Mouse (Mus musculus) frontal cortex, postnatal 25 days (tissue): ENCODE results near the gene Gm17190.
"Not testable (repeated sequence)": the region's sequence is repeated elsewhere in the genome, so short reads cannot be mapped to it uniquely, and the experiment has no call there.

Experiments used
- DNase-seq, 2 experiments: peaks; one replicate each; pipeline ENCODE4 v3.0.0; 2022; ENCODE audit warnings: low spot score in 2 of 2

The Gm17190 gene

DNA sequence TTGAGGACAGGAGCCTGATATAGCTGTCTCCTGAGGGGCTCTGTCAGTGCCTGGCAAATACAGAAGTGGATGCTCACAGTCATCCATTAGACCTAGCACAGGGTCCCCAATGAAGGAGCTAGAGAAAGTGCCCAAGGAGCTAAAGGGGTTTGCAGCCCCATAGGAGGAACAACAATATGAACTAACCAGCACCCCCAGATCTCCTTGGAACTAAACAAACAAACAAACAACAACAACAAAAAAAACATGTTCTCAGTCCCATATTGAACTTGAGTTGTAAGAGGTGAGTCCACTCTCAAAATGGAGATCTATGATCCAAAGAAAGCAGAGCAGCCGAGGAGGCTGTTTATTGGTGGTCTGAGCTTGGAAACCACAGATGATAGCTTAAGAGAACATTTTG, at the start of gene Gm17190:
TSS of gene Gm17190 (plus strand) at position 301 of the 400 bp plus-strand sequence.
- not testable (repeated sequence) for DNase-seq

DNA sequence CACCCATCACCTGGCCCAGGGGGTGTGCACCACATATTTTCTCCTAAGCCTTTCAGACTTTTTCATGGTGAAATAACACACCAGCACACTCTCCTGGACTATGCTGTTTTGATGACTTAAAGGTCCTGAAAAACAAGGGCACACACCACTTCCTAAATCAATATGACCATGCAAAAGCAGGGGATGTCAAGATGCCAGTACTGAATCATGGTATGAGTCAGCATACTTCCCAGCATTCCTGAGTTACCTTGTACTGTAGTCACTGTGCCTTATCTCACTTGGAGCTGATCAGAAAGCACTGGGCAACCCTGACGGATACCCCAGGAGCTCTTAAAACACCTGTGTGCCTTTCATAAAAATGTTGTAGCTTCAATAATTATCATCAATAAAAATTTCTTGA, 42.3 kb upstream of the Gm17190 start:
- no peak for DNase-seq

DNA sequence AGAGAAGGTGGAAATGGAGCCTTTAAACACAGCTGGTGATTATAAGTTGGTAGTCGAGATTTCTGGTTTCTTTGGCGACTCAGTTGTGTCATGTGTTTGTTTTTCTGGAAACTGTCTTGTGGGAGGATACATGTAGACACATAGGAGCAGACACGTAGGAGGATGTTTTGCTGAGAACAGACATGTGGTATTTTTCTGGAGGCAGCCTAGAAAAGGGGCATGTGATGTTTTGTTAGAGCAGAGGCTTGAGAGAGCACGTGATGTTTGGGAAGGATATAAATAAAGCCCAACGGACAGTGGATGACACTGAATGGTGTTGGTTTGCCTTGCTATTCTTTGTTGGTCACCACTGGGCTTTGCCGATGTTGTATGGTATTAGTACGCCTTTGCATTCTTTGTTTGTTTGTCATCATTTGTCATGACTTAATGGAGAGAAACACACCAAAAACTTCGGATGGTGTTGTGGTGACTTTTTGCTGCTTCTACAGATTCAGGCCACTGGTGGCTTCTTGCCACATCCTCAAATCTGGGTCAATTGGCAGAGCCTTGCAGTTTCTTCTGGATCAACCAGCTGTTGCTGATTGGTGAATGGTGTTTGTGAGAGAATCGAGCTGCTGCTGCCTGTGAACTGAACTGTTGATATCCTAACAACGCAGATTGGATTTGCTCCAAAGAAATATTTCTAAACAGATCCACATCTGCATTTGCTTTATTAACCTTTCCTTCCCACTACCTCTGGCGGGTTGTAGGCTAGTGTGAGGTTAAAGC, 41.4 kb upstream of the Gm17190 start:
- no peak for DNase-seq

DNA sequence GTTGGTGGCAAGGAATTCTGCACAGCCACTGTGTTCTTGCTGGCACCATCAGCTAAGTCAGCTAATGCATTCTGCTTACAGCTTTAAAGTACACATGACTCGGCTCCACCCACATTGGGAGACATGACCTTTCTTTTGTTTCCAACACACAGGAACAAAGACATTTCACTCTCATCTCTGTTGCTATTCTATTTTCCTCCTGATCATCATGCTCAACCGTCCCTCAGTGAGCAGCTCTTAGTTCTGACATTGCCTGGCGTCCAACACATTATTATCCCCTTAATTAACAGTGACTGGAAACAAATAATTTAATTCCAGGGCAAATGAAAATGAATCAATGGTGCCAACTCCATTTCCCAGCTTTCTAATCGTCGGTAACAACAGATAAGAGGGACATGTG, 36.5 kb upstream of the Gm17190 start:
- no peak for DNase-seq

DNA sequence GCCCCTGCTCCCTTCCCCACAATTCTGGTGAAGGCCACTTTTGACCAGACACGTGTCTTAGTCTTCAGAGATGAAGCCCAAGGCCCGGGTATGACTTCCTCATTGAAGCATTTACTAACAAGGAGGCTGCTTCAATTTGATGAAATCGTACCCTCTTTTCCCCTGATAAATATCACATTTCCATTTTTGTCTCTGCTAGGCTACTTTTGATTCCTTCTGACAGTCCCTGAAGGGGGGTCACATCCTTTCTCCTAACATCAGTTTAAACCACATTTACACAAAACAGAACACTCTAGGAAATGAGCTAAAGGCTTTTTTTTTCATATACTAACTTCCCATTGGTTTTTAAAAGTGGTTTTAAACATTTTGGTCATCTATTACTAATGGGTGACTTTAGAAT, 29.1 kb upstream of the Gm17190 start:
- DNase-seq = no peak

DNA sequence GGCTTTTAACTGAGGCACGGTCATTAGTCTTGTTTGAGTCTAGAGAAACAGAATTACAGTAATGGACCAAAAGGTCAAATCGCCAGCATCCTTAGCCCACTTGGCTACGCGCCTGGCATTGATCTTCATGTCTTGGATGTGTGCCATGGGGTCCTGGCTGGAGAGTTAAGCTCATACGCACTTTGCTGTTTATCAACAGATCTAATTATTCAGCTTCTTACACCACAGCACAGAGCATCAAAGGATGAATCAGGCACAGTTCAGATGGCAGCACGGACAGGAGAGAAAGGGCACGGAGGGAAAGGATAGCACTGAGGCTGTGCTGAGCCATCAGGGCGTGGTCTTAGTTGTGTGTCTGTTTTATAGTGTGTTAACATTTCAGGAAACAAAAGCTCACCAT, 8.3 kb upstream of the Gm17190 start:
- DNase-seq = no peak

DNA sequence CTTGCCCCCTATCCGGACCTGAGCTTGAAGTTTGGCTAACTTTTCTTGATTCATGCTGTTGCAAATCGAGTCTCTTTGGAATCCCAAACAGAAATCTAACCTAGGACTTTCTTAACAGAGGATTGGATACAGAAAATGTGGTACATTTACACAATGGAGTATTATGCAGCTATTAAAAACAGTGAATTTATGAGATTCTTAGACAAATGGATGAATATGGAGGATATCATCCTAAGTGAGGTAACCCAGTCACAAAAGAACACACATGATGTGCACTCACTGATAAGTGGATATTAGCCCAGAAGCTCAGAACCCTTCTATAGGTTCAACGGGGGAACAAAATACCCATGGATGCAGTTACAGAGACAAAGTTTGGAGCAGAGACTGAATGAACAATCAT, 578 bp upstream of the Gm17190 start, which contains the start of gene Gm20075:
TSS of gene Gm20075 (minus strand) at position 101 of the 400 bp plus-strand sequence.
- not testable (repeated sequence) for DNase-seq

DNA sequence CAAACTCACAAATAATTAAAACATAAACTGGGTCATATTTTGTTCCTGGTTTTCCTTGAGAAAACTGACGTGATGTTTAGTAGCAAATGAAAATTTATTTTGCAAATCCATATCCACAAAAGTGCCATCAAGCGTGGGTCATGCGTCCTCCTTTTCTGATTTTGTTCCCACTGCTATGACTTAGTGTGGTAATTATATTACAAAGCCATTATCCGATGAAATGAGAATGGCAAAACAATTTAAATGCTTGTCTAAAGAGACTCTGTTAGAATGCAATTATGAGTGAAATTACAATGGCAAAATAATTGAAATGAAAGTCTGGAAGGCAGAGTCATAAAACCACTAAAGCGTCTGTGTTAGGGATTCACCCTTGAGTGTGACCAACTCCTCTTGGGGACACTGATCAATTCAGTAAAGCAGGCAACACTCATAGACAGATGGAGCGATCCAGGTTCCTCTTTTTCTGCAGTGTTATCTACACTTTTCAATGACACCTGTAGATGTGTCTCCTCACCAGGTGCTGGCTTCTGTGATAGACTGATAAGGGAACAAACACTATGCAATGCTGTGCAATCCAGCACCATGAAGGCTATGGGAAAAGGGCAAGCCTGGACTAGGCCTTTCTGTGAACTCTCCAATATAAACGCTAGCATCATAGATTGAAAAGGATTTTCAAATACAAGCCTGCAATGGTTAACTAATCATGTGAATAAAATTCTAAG, 3.9 kb downstream of the Gm17190 start:
- no peak for DNase-seq

DNA sequence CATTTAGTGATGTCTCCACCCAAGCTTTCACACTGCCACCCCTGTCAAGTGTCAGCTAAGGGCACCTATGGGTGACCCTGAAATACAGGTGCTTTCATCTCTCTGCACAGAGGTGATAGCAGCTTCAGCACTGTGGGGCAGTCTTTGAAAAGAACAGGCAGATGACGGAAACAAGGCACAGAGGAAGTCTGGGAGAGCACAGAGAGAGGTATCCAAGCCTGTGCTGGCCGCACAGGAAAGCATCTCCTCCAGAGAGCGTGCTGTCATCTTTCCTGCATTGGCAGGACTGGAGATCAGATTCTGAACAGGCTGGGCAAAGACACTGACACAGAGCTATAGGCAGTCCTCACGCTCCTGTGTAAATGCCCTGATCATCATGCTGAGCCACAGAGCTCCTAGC, 9.1 kb downstream of the Gm17190 start:
- DNase-seq = no peak

DNA sequence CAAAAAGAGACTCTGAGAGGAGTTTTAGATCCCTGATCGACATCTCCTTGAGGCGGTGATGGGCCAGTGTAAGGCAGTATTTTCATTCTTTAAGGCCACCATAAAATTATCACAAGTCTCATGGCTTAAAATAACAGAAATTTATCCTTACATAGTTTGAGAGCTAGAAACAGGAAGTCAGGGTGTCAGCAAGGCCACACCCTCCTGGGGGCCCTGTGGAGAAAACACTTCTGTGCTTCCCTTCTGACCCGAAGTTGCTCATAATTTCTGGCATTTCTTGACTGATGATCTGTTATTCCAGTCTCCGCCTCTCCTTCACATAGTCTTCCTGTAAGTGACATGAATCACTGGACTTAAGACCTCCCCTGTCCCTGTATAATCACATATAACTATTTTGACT, 24.5 kb downstream of the Gm17190 start:
- no peak for DNase-seq

DNA sequence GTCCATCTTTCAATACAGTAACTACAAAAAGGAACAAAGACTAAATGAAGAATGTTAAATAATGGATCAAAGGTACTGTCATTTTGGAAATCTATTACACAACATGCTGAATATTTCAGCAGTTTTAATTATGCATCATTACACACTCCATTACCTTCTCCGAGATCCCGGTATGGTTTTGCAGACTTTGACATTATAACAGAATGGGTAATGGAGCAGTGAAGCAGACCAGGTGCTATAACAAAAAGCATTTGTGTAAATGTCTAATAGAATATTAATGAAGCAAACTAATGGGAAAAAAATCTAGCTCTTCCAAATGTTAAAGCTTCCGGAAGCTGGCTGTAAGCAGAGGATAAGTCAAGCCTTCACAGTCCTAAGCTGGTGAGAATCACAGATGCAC, 28.9 kb downstream of the Gm17190 start:
- no peak for DNase-seq

DNA sequence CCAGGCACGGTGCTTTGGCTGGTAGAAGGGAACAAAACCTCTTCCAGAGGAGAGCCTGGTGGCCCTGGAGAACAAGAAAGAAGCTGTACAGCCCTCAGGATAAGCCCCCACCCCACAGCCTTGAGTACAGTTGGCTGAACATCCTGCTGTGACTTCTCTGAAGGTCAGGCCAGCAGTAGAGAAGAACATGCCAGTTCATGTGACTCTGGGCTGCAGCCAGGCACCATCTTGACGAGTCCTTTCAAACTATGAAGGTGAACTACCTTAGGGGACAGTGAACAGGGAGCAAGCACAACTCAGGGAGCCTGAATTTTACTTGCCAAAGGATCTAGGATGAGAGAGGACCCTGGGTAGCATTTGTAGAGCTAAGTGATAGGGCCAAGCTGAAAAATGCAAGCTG, 30.9 kb downstream of the Gm17190 start:
- DNase-seq = no peak

DNA sequence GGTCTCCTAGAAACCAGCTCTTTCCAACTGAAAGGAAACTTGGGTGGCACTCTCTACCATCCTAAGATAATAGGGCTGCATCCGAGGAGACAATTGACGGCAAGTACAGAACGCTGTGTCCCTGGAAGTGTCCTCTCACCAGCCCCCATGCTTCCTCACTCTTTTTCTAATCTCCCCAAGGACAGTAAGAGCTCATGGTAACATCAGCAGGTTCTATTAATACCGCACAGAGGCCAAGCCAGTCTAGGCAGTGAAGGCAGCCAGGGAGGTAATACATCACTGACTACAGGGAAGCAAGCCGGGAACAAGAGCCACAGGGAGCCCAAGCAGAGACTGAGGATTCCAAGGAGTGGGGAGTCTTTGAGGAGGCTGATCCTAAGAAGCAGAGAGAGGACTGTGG, 43.2 kb downstream of the Gm17190 start:
- DNase-seq = no peak

DNA sequence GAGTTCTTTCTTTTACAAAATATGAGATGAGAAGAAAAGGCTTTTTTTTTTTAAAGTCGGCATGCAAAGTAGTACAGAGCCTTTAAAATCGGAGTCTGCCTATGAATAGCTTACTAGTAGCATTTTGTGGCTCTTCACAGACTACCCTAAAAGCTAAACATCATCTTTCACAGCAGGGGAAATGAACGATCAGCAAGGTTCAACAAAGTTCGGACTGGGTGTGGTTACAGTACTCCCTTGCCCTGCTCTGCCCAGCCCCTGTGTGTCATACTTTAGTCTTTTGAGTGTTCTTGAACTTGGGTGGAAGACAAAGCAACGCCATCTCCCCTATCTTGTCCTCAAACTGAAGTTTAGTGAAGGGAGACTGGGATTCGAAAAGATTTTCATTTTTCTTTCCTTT, 44.8 kb downstream of the Gm17190 start:
- no peak for DNase-seq

DNA sequence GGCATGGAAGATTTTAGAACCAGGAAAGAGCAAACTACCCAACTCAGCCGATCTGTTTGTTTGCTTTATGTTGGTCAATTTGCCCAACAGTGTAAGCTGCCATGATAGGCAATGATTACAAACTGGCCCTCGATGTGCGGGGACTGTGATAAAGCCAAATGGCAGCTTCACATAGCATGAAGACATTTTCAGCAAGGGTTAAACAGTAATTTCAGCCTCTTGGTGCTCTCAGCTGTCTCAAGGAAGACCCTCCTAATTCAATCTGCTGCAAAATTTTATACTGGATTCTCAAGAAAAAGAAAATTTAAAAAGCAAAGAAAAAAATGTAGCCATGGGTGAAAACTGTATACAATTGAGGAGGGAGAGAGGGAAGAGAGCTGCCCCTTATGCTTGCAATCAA, 47.2 kb downstream of the Gm17190 start:
- no peak for DNase-seq

DNA sequence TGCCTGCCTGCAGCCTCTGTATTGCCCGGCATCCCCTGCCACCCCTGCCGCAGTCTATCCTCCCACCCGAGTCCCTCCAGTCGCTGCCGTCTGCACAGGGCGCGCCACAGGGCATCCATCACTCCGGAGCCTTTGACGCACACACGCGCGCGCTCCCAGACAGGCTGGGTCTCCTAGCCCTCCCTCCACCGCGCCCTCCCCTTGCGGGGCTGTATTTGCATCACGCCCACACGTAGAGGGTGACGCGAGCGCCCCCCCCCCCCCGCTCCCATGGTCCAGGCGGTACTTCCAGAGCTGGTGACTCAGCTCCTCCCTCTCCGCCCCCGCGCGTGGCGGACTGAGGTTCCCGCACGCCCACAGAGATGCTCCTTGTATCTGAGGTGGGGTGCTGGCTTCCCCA, 49.2 kb downstream of the Gm17190 start:
- DNase-seq = peak; percentile 19 to 33

DNA sequence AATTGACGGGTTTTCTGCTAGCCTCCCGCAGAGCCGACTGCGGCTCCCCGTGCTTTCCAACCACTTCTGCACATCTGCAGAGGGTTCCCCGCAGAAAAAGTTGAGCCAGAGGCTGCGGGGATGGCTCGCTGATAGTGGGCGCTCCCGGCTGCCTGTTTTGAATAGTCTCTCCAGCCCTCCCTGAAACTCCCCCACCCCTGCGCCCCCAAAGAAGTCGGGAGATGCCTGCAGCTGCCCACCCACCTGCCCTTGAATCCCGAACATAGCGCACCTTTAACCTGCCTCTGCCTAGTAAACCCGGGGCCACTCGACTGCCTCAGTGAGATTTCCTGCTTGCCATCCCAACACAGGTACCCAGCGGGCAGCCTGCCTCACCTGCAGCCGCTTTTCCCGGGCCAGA, 50.1 kb downstream of the Gm17190 start:
- DNase-seq = peak in 1 of 2 experiments; percentile 9

DNA sequence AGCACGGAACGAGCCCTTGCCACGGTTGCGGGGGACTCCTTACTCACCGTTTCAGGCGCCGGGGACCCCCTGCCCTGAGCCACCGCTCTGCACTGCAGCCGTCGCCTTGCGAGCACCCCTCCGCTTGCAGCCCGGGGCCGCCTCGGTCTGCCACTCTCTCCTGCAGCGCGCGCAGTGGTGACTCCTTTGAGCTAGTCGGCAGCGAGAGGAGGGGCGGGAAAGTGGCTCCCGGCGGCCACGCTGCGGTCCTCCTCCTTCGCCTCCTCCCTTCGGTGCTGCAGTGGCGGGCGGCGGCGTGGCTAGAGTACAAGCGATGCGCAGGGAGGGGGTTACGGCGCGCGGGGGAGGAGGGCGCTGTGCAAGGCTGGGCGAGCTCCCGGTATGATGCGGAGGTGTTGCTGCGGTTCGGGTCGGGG, 50.6 kb downstream of the Gm17190 start, which contains the start of gene Sv2c:
TSS of gene Sv2c (minus strand) at position 177 of the 416 bp plus-strand sequence.
- peak; percentile 13 to 47 for DNase-seq
